Mouse (Mus musculus) liver, embryonic 15.5 days (tissue): ENCODE results near the gene Mad2l2. TPM values are rescaled to one million over a fixed set of nuclear protein-coding genes. Genes with fewer than 3 reads are reported as not detected.

Experiments used
- microRNA-seq: library from miRNA; unstranded; fragments of <30 nt; microRNA quantifications from one replicate; pipeline ENCODE4, GENCODE M21; 2016
- polyA plus RNA-seq: library from polyadenylated mRNA; unstranded; fragments of >200 nt; fragmentation: Nextera tagmentation; extraction: Ambion mirVana; gene quantifications from 2 replicates; pipeline ENCODE4 v1.2.1, GENCODE M21; 2015

The Mad2l2 gene
- polyA plus RNA-seq, 1 experiment from 2014 or later = 12.9 TPM

Small RNAs within 50 kb of the gene (microRNA-seq; reads per million reads assigned to microRNA genes)
- not detected for gene Mir7022

Other genes with a start within 250 kb of the Mad2l2 start
- gene Mfn2, start 225.7 kb upstream of the Mad2l2 start, polyA plus RNA-seq = 15.5 and 15.6 TPM in 2 replicates
- gene Plod1, start 193.6 kb upstream of the Mad2l2 start, polyA plus RNA-seq = 29.0 and 30.6 TPM in 2 replicates
- gene 2510039O18Rik, start 189.5 kb upstream of the Mad2l2 start, polyA plus RNA-seq = 7.8 and 8.9 TPM in 2 replicates
- gene Nppb, start 144.6 kb upstream of the Mad2l2 start, polyA plus RNA-seq = not detected in 2 replicates
- 1.3 and 1.4 TPM in 2 replicates for gene Nppa, start 129.7 kb upstream of the Mad2l2 start, polyA plus RNA-seq
- 1.5 and 1.6 TPM in 2 replicates for gene Clcn6, start 91.6 kb upstream of the Mad2l2 start, polyA plus RNA-seq
- gene Mthfr, start 91.3 kb upstream of the Mad2l2 start, polyA plus RNA-seq = 9.8 and 10.0 TPM in 2 replicates
- gene Agtrap, start 42.4 kb upstream of the Mad2l2 start, polyA plus RNA-seq = 10.0 and 11.0 TPM in 2 replicates
- 0.07 and 0.10 TPM in 2 replicates for gene Draxin, start 314 bp downstream of the Mad2l2 start, polyA plus RNA-seq
- gene Fbxo6, start 21.8 kb downstream of the Mad2l2 start, polyA plus RNA-seq = 11.0 and 11.9 TPM in 2 replicates
- gene Fbxo44, start 30.1 kb downstream of the Mad2l2 start, polyA plus RNA-seq = 0.51 and 0.54 TPM in 2 replicates
- gene Fbxo2, start 30.2 kb downstream of the Mad2l2 start, polyA plus RNA-seq = 0.28 TPM in 1 of 2 replicates, not detected in the other
- not detected in 2 replicates for gene Disp3, start 157.6 kb downstream of the Mad2l2 start, polyA plus RNA-seq